Mouse (Mus musculus) forebrain, embryonic 12.5 days (tissue): ENCODE measurements around the gene Irak1. TPM values are rescaled to one million over a fixed set of nuclear protein-coding genes. Genes with fewer than 3 reads are reported as not detected.
A peak's percentile ranks its signal among the peaks of the same experiment; 100 is the strongest.

Experiments
- ATAC-seq: fragments of 200-750 bp; cut with Nextera tagmentation; 2 replicates; pipeline ENCODE4 v1.8.0; 2017; ENCODE audit warnings: moderate TSS enrichment; ENCODE audit not compliant: low FRiP score
- H3K27ac ChIP-seq: fragments of 300-500 bp; sonication (generic); 2 replicates; pipeline ENCODE4 v1.5.1; 2016; ENCODE audit warnings: mild to moderate bottlenecking
- H3K27me3 ChIP-seq: fragments of 300-500 bp; sonication (generic); 2 replicates; pipeline ENCODE4 v1.6.1; 2016; ENCODE audit warnings: mild to moderate bottlenecking
- H3K36me3 ChIP-seq: fragments of 300-500 bp; sonication (generic); replicated peaks from 2 replicates; pipeline ENCODE4 v1.6.1; 2016; ENCODE audit warnings: mild to moderate bottlenecking
- H3K4me1 ChIP-seq: fragments of 300-500 bp; sonication (generic); 2 replicates; pipeline ENCODE4 v1.6.1; 2016
- H3K4me2 ChIP-seq: fragments of 300-500 bp; sonication (generic); 2 replicates; pipeline ENCODE4 v1.6.1; 2016; ENCODE audit warnings: mild to moderate bottlenecking, moderate library complexity
- H3K4me3 ChIP-seq: fragments of 300-500 bp; sonication (generic); replicated peaks from 2 replicates; pipeline ENCODE4 v1.5.1; 2016; ENCODE audit warnings: mild to moderate bottlenecking
- H3K9ac ChIP-seq: fragments of 300-500 bp; sonication (generic); 2 replicates; pipeline ENCODE4 v1.6.1; 2016; ENCODE audit warnings: mild to moderate bottlenecking
- H3K9me3 ChIP-seq: fragments of 300-500 bp; sonication (generic); 2 replicates; pipeline ENCODE4 v1.6.1; 2016
- WGBS: fragments of 180-500 bp; shearing (Covaris S2); methylation state at CpG from one replicate; pipeline ENCODE4 v1.1.7; 2016; 5-methylcytosine and 5-hydroxymethylcytosine counted together
- polyA plus RNA-seq: library from polyadenylated mRNA; unstranded; fragments of >200 nt; fragmentation: Nextera tagmentation; extraction: Ambion mirVana; gene quantifications from 2 replicates; pipeline ENCODE4 v1.2.1, GENCODE M21; 2016

Irak1 gene
- 52.8 and 55.2 TPM in 2 replicates for polyA plus RNA-seq

DNA sequence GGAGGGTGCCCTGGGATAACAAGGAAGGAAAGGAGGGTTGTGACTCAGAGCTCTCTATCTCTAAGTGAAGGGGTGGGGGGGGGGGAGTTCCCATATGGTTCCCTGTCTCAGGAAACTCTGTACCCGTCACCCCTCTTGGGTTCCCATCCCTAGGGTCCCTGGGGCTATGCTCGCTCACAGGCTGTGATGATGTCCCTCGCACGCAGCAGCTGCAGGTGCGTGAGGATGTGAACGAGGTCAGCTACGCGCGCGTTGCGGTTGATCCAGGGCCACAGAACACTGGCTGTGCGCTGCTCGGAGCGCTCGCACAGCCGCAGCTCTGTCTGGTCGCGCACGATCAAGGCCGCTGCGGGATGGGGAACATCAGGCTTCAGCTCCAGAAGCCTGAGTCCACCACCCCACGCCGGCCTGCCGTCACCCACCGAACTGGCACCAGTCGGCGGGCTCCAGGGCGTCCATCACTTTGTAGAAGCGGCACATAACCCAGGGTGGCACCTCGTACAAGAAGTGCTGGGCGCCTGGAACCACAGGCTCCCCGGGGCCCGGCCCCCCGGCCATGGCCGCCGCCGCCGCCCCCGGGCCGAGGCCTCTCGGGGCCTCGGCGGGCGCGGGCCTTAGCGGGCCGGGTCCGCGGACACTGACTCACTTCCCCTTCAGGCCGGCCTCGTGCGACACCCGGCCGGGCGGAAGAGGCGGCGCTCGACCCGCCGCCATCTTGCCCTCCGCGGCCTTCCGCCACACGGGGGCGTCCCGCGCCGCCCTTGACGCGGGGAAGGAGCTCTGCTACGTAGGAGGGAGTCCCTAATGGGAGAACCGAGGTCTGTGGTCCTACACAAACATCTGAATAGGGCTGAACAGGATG, at the start of gene Irak1:
Gene Irak1 (minus strand): TSS at position 731 of the 862 bp plus-strand sequence.
- WGBS = 21% methylated on average over 50 of the region's 72 CpGs
- Histone ChIP-seq H3K4me1 (no peaks in the 10 kb centered on the region), H3K27ac (peak within 1 kb of the TSS; percentile 78), H3K4me2 (peak within 1 kb of the TSS; percentile 64), H3K36me3 (peaks cover 2% of the 10 kb centered on the region; the same call in 1 of the 2 replicates), H3K4me3 (peak within 1 kb of the TSS; percentile 56), H3K27me3 (no peaks in the 10 kb centered on the region), H3K9ac (peak within 1 kb of the TSS; percentile 81), H3K9me3 (no peaks in the 10 kb centered on the region)
- ATAC-seq = peak; percentile 90

DNA sequence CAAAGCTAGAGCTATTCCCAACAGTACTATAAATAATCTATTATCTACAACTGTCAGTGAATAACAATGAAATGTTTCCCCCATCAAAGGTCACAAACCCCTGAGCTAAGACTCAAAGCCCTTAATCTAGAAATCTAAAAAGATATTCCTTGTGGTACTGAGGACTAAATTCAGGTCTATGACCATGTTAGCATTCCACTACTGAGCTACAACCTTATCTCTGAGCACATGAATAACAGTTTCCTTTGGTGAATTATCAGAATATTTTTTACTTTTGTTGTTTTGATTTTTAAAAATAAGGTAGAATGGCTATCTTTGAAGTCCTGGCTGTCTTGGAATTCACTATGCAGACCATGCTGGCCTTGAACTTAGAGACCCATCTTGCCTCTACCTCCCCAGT, 47.1 kb upstream of the Irak1 start:
- no peaks in the 10 kb centered on the region for H3K9me3 ChIP-seq
- no peak for ATAC-seq
- no peak overlapping the region for H3K4me3 ChIP-seq
- H3K9ac ChIP-seq = no peak overlapping the region
- H3K27me3 ChIP-seq = no peaks in the 10 kb centered on the region
- H3K36me3 ChIP-seq = no peaks in the 10 kb centered on the region
- H3K4me1 ChIP-seq = no peaks in the 10 kb centered on the region
- H3K4me2 ChIP-seq = no peak overlapping the region
- no peak overlapping the region for H3K27ac ChIP-seq

DNA sequence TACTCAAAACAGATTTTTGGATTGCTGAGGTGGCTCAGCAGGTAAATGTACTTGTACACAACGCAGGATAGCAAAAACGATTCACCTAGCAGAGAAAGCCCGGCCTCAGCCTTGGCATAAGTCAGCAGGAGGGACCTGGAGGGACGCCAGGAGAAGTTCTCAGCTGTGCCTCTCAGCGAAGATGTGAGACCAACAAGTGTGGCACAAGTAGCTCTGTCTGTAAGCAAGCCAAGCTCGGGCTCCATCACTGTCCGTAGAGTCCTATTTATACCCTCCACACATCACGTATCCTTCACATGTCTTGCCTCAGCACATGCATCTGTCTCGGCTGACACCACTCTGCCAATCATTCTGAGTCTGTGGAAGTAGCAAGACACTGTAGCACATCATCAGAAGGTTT, 44.2 kb upstream of the Irak1 start:
- Histone ChIP-seq H3K9me3 (no peaks in the 10 kb centered on the region), H3K4me3 (no peak overlapping the region), H3K9ac (no peak overlapping the region), H3K27me3 (no peaks in the 10 kb centered on the region), H3K4me1 (no peaks in the 10 kb centered on the region), H3K27ac (no peak overlapping the region), H3K4me2 (no peak overlapping the region), H3K36me3 (no peaks in the 10 kb centered on the region)
- WGBS = 84% methylated on average over 9 of the region's 9 CpGs
- no peak for ATAC-seq

DNA sequence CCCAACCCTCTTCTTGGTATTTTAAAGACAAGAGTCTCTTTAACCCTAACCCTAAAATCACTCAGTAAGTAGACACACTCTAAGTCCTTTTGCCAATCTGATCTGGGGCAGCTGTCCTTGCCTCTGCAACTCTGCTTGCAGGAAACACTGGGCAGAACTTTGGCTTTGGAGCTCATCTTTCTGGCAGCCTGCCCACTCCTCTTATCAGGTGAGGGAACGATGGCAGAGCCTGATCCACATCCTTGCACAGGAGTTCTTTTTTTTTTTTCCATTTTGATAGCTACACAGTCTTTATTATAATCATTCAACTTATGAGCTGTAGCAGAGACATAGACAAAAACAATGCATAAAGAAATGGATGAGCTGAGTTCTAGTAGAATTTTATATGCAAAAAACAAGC, 21.4 kb upstream of the Irak1 start:
- Histone ChIP-seq H3K4me3 (no peak overlapping the region), H3K9ac (no peak overlapping the region), H3K4me1 (no peaks in the 10 kb centered on the region), H3K4me2 (no peak overlapping the region), H3K27ac (no peak overlapping the region), H3K36me3 (no peaks in the 10 kb centered on the region), H3K9me3 (no peaks in the 10 kb centered on the region), H3K27me3 (no peaks in the 10 kb centered on the region)
- 64% methylated on average over 1 of the region's 1 CpGs for WGBS
- ATAC-seq = no peak

DNA sequence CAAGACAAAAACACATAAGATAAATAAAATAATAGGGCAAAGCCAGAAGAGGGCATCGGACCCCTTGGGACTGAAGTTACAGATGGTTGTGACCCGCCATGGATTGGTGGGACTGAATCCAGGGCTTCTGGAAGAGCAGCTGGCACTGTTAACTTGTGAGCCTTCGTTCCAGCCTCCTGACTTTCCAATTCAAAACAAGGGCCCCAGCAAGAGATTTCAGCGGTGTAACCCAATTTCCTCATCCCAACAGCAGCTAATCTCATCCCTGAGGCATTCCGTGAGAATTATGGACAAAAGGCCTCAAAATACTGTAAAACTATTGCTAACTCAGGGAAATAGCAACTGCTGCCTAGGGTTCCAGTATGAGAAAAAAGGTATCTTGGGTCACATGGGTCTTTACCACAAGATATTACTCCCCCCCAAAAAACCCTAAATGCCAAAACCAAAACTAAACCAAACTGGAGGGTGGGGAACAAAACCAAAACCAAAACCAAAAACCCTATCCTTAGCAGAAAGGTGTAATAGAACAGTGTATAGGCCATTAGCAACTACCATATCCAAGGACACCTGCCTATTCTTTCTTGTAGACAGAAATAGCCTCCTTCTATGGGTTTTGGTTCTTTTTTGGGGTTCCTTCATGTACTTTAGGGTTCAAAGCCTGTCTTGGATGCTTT, 14.1 kb upstream of the Irak1 start:
- Histone ChIP-seq H3K27me3 (no peaks in the 10 kb centered on the region), H3K36me3 (peaks cover 32% of the 10 kb centered on the region), H3K9me3 (no peaks in the 10 kb centered on the region), H3K4me1 (no peaks in the 10 kb centered on the region), H3K4me2 (no peak overlapping the region), H3K9ac (no peak overlapping the region), H3K4me3 (no peak overlapping the region), H3K27ac (no peak overlapping the region)
- WGBS = 84% methylated on average over 5 of the region's 5 CpGs
- no peak for ATAC-seq

DNA sequence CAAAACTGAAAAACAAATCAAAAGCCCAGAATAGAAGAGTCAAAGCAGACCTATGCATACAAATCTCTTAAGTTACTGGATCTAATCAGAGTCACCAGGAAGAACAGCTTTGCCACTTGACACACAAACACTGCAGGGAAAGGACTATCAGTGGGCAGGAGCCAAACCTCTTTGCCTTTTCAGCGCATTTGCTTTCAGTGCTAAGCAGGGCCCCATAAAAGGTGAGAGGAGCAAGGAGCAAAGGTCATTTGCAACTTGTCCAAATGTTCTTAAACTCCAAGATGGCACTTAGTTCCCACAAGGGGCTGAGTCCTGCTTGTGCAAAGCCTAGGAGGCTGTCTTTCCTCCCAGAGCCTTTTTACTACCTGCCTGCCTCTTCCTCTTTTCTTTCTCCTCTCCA, 6.3 kb upstream of the Irak1 start:
- Histone ChIP-seq H3K4me1 (no peaks in the 10 kb centered on the region), H3K4me3 (no peak overlapping the region), H3K36me3 (peaks cover 11% of the 10 kb centered on the region), H3K9ac (no peak overlapping the region), H3K9me3 (no peaks in the 10 kb centered on the region), H3K27me3 (no peaks in the 10 kb centered on the region), H3K27ac (no peak overlapping the region), H3K4me2 (no peak overlapping the region)
- 63% methylated on average over 1 of the region's 1 CpGs for WGBS
- ATAC-seq = no peak

DNA sequence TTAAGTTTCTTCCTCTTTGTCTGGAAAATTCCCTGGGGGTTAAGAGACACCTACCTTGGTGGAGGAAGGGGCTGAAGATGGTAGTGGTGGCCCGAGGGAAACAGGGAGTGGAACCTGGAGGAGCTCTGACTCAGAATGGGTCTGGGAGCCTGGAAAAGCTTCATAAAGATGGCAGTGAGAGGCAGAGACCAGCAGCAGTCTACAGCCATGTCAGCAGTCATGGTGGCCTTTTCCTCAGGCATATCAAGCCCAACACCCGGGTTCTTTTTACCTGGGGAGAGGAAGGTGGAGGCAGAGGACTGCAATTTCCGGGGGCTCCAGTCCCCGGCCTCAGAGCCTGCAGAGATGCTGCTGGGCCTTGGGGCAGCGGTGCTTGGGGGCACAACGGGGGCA, 927 bp downstream of the Irak1 start:
- WGBS = 40% methylated on average over 6 of the region's 6 CpGs
- Histone ChIP-seq H3K4me1 (no peaks in the 10 kb centered on the region), H3K27me3 (no peaks in the 10 kb centered on the region), H3K27ac (no peak overlapping the region; the same call in 1 of the 2 replicates), H3K9ac (peak overlapping the region; percentile 81), H3K4me2 (peak overlapping the region; percentile 64), H3K9me3 (no peaks in the 10 kb centered on the region), H3K36me3 (peaks cover 5% of the 10 kb centered on the region), H3K4me3 (peak overlapping the region; percentile 56)
- ATAC-seq = no peak

DNA sequence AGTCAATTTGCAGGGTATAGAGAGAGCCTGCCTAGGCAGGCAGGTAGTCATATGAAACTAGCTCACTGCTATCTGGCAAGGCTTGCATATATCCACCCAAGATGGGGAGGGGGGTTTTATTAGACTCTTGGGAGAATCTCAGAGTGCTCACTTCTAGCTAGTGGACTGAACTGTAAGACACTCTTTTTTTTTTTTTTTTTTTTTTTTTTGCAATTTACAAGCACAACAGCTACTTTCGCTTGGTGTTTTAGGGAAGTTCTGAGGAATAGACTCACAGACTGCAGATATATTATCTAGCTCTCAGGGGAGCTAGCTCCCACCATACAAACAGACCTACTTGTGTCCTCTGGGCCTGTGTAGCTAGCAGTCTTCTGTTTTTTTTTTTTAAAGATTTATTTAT, 9.1 kb downstream of the Irak1 start:
- 93% methylated on average over 1 of the region's 1 CpGs for WGBS
- no peak for ATAC-seq
- Histone ChIP-seq H3K36me3 (peaks cover 12% of the 10 kb centered on the region), H3K4me1 (no peaks in the 10 kb centered on the region), H3K9ac (no peak overlapping the region), H3K9me3 (no peaks in the 10 kb centered on the region), H3K4me3 (no peak overlapping the region), H3K27ac (no peak overlapping the region), H3K27me3 (no peaks in the 10 kb centered on the region), H3K4me2 (no peak overlapping the region)

DNA sequence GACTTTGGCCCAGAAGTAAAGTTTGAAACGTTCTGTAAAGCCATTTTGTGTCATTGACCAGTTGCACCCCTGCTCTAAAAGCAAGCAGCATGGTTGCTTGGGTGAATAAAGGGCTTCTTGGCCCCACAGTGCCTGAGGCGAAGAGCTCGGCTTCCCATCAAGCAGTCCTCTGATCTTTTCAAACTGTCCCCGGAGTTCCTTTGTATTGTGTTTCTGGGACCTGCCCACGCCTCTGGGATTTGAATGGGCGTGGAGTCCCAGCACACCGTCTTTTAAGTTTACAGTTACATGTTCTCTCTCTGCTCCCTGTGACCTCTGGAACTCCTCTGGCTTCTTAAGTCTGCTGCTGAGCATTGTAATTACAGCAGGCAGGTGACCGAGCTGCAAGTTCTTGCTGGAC, 15.7 kb downstream of the Irak1 start:
- H3K4me1 ChIP-seq = peaks cover 4% of the 10 kb centered on the region; the same call in 1 of the 2 replicates
- H3K9me3 ChIP-seq = no peaks in the 10 kb centered on the region
- H3K27me3 ChIP-seq = no peaks in the 10 kb centered on the region
- H3K36me3 ChIP-seq = no peaks in the 10 kb centered on the region
- no peak overlapping the region for H3K9ac ChIP-seq
- no peak overlapping the region for H3K4me3 ChIP-seq
- ATAC-seq = no peak
- H3K4me2 ChIP-seq = no peak overlapping the region
- no peak overlapping the region for H3K27ac ChIP-seq
- WGBS = 27% methylated on average over 8 of the region's 8 CpGs

DNA sequence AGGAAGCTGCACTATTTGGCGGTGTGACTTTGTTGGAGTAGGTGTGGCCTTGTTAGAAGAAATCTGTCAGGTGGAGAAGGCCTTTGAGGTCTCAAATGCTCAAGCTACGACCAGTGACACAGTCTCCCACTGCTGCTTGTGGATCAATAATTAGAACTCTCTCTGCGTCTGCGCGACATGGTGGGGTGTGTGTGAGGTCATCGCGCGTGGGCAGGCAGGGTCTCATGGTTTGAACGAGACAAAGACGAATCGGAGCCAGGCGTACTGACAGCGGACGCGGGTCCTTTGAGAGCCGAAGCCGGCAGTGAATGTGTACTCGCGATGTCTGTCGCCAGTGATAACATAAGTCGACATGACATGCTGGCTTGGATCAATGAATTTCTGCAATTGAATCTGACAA, 17.3 kb downstream of the Irak1 start:
- 88% methylated on average over 21 of the region's 21 CpGs for WGBS
- no peak overlapping the region for H3K4me3 ChIP-seq
- no peaks in the 10 kb centered on the region for H3K27me3 ChIP-seq
- no peak for ATAC-seq
- no peak overlapping the region for H3K27ac ChIP-seq
- H3K4me1 ChIP-seq = peaks cover 4% of the 10 kb centered on the region; the same call in 1 of the 2 replicates
- no peak overlapping the region for H3K4me2 ChIP-seq
- H3K36me3 ChIP-seq = no peaks in the 10 kb centered on the region
- no peak overlapping the region for H3K9ac ChIP-seq
- H3K9me3 ChIP-seq = no peaks in the 10 kb centered on the region

DNA sequence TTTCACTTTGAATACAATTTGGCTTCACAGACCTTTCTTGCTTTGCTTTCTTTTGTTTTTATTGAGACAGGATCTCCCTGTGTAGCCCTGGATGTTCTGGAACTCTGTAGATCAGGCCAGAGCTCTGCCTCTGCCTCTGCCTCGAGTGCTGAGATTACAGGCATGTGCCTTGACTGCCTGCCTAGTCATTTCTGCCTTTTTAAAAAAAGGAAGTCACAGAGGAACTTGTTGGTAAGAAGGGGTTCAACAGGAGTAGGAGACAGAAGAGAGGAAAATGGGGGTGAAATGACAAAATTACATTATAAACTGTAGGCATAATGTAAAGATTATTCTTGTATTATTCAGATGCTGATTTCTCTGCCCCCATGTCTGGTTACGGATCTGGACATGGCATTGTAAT, 20.1 kb downstream of the Irak1 start:
- WGBS = 60% methylated on average over 2 of the region's 2 CpGs
- H3K4me1 ChIP-seq = peaks cover 7% of the 10 kb centered on the region; the same call in 1 of the 2 replicates
- no peak overlapping the region for H3K27ac ChIP-seq
- no peak for ATAC-seq
- no peaks in the 10 kb centered on the region for H3K27me3 ChIP-seq
- H3K36me3 ChIP-seq = no peaks in the 10 kb centered on the region
- H3K9ac ChIP-seq = no peak overlapping the region
- no peak overlapping the region for H3K4me3 ChIP-seq
- no peaks in the 10 kb centered on the region for H3K9me3 ChIP-seq
- H3K4me2 ChIP-seq = no peak overlapping the region

DNA sequence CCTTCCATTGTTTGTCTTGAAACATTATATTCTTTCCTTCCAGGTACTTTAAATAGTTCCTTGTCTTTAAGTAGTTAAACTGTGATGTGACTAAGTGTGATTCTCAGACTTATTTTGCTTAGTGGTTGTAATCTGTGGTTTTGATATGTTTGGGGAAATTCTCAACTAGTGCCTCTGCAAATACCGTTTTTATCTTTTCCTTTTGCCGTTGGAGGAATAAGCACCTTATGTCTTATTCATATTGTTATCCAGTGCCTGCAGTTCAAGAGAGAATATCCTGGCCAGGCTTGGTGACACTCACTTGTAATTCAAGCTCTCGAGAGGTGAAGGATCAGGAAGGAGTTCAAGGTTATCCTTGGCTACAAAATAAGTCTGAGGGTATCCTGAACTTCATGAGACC, 22.7 kb downstream of the Irak1 start:
- ATAC-seq = no peak
- Histone ChIP-seq H3K9me3 (no peaks in the 10 kb centered on the region), H3K27me3 (no peaks in the 10 kb centered on the region), H3K27ac (no peak overlapping the region), H3K4me1 (peaks cover 5% of the 10 kb centered on the region; the same call in 1 of the 2 replicates), H3K36me3 (no peaks in the 10 kb centered on the region), H3K4me2 (no peak overlapping the region), H3K9ac (no peak overlapping the region), H3K4me3 (no peak overlapping the region)
- 89% methylated on average over 3 of the region's 3 CpGs for WGBS
